ENCODE assay signal across 8 mouse cellular contexts in genomic region chr11:97314751-97315503, GRCm38 (mm10). TPM values are rescaled to one million over a fixed set of nuclear protein-coding genes. Genes with fewer than 3 reads are reported as not detected.
DNase-seq lines count a peak whose midpoint lies in the region; ATAC-seq and TF ChIP-seq lines count a peak whose summit lies in the region.

No protein-coding gene starts in this region.

- 0 out of 2 replicates have a peak overlapping the region, but pooled peaks have one; percentile 11 for H3K4me3 ChIP-seq in kidney, postnatal 0 days (replicated peaks; ENCODE audit: low read depth, low read length)
- peak overlapping the region; percentile 46 for H3K4me3 ChIP-seq in embryonic facial prominence, embryonic 12.5 days
- peak overlapping the region; percentile 6; the same call in 1 of the 2 replicates for H3K4me3 ChIP-seq in intestine, embryonic 16.5 days (ENCODE audit: low read length)

- peak overlapping the region; percentile 46 for H3K4me2 ChIP-seq in kidney, postnatal 0 days (ENCODE audit: low read length)
- peak overlapping the region; percentile 18; the same call in 1 of the 2 replicates for H3K4me2 ChIP-seq in embryonic facial prominence, embryonic 12.5 days (replicated peaks)
- H3K4me2 ChIP-seq in intestine, embryonic 16.5 days (ENCODE audit: low read depth, low read length): peak overlapping the region; percentile 35

- H3K9ac ChIP-seq in kidney, postnatal 0 days (ENCODE audit: low read depth, low read length): no peak overlapping the region
- H3K9ac ChIP-seq in embryonic facial prominence, embryonic 12.5 days: no peak overlapping the region
- H3K9ac ChIP-seq in intestine, embryonic 16.5 days (ENCODE audit: low read depth, low read length): no peak overlapping the region; the same call in 1 of the 2 replicates

- no peaks in the 10 kb centered on the region for H3K9me3 ChIP-seq in kidney, postnatal 0 days (replicated peaks; ENCODE audit: low read length)
- H3K9me3 ChIP-seq in embryonic facial prominence, embryonic 12.5 days: no peaks in the 10 kb centered on the region
- H3K9me3 ChIP-seq in intestine, embryonic 16.5 days (ENCODE audit: control insufficient read depth, low read length): no peaks in the 10 kb centered on the region

- no peaks in the 10 kb centered on the region for H3K36me3 ChIP-seq in kidney, postnatal 0 days (ENCODE audit: insufficient read depth, low read length)
- no peaks in the 10 kb centered on the region for H3K36me3 ChIP-seq in embryonic facial prominence, embryonic 12.5 days
- H3K36me3 ChIP-seq in intestine, embryonic 16.5 days (ENCODE audit: control insufficient read depth, insufficient read depth, low read length): no peaks in the 10 kb centered on the region

- WGBS in kidney, postnatal 0 days: 50% methylated on average over 8 of the region's 8 CpGs
- WGBS in embryonic facial prominence, embryonic 12.5 days: 45% methylated on average over 8 of the region's 8 CpGs
- 45% methylated on average over 8 of the region's 8 CpGs for WGBS in intestine, embryonic 16.5 days

- H3K27ac ChIP-seq in kidney, postnatal 0 days: peak overlapping the region; percentile 51; the same call in 1 of the 2 replicates
- peak overlapping the region; percentile 61 for H3K27ac ChIP-seq in embryonic facial prominence, embryonic 12.5 days
- H3K27ac ChIP-seq in intestine, embryonic 16.5 days (ENCODE audit: low read length): 0 out of 2 replicates have a peak overlapping the region, but pooled peaks have one; percentile 6

- TF ChIP-seq CTCF in kidney, postnatal 0 days (IDR thresholded peaks at IDR 0.05; ENCODE audit: low read depth): no peak

- H3K27me3 ChIP-seq in kidney, postnatal 0 days (ENCODE audit: insufficient read depth, low read length): no peaks in the 10 kb centered on the region
- no peaks in the 10 kb centered on the region for H3K27me3 ChIP-seq in embryonic facial prominence, embryonic 12.5 days
- H3K27me3 ChIP-seq in intestine, embryonic 16.5 days (replicated peaks; ENCODE audit: control insufficient read depth, insufficient read depth, low read length): no peaks in the 10 kb centered on the region

- no peak for ATAC-seq in kidney, postnatal 0 days (replicated peaks; ENCODE audit: low FRiP score, low read depth)
- ATAC-seq in embryonic facial prominence, embryonic 12.5 days (ENCODE audit: insufficient number of reproducible peaks, insufficient read depth, low FRiP score, low TSS enrichment): no peak
- no peak; the same call in 1 of the 2 replicates for ATAC-seq in intestine, embryonic 16.5 days

- no peak for DNase-seq in kidney, postnatal 0 days (ENCODE audit: low spot score)
- DNase-seq in kidney, adult 18-20 months: no peak
- DNase-seq in naive thymus-derived CD4-positive, alpha-beta T cell, adult 2 months (ENCODE audit: low read depth): peak; percentile 33
- no peak for DNase-seq in ovary, postnatal 36 days (ENCODE audit: low spot score)
- DNase-seq in right cerebral cortex, adult 2 months (ENCODE audit: low spot score in 2 of 2): no peak
- no peak for DNase-seq in thymus, postnatal 25 days

- H3K4me1 ChIP-seq in kidney, postnatal 0 days (replicated peaks; ENCODE audit: insufficient read depth, low read length): no peaks in the 10 kb centered on the region
- H3K4me1 ChIP-seq in embryonic facial prominence, embryonic 12.5 days: peaks cover 13% of the 10 kb centered on the region
- H3K4me1 ChIP-seq in intestine, embryonic 16.5 days (ENCODE audit: control insufficient read depth, insufficient read depth, low read length): peaks cover 13% of the 10 kb centered on the region

RNA-seq across cellular contexts. Expression of gene Mrpl45, which starts 0.6 kb away (rescaled TPM):
- polyA plus RNA-seq in kidney, postnatal 0 days (2015; fragmentation: Nextera tagmentation; extraction: Ambion mirVana): 54.3 and 56.9 TPM in 2 replicates
- polyA plus RNA-seq in embryonic facial prominence, embryonic 12.5 days (2016; fragmentation: Nextera tagmentation; extraction: Ambion mirVana): 45.0 and 51.4 TPM in 2 replicates
- polyA plus RNA-seq in intestine, embryonic 16.5 days (2015; fragmentation: Nextera tagmentation; extraction: Ambion mirVana): 65.0 and 65.4 TPM in 2 replicates

RNA-seq across cellular contexts. Expression of gene Npepps, which starts 34.5 kb away (rescaled TPM):
- polyA plus RNA-seq in kidney, postnatal 0 days (2015; fragmentation: Nextera tagmentation; extraction: Ambion mirVana): 46.5 TPM in 2 replicates
- 99.8 and 103 TPM in 2 replicates for polyA plus RNA-seq in embryonic facial prominence, embryonic 12.5 days (2016; fragmentation: Nextera tagmentation; extraction: Ambion mirVana)
- polyA plus RNA-seq in intestine, embryonic 16.5 days (2015; fragmentation: Nextera tagmentation; extraction: Ambion mirVana): 95.7 and 101 TPM in 2 replicates

RNA-seq across cellular contexts. Expression of gene Gpr179, which starts 37.0 kb away (rescaled TPM):
- polyA plus RNA-seq in kidney, postnatal 0 days (2015; fragmentation: Nextera tagmentation; extraction: Ambion mirVana): 0.05 and 0.06 TPM in 2 replicates
- 0.15 TPM in 2 replicates for polyA plus RNA-seq in embryonic facial prominence, embryonic 12.5 days (2016; fragmentation: Nextera tagmentation; extraction: Ambion mirVana)
- 0.11 and 0.13 TPM in 2 replicates for polyA plus RNA-seq in intestine, embryonic 16.5 days (2015; fragmentation: Nextera tagmentation; extraction: Ambion mirVana)

RNA-seq across cellular contexts. Expression of gene Socs7, which starts 47.4 kb away (rescaled TPM):
- polyA plus RNA-seq in kidney, postnatal 0 days (2015; fragmentation: Nextera tagmentation; extraction: Ambion mirVana): 2.4 and 2.6 TPM in 2 replicates
- polyA plus RNA-seq in embryonic facial prominence, embryonic 12.5 days (2016; fragmentation: Nextera tagmentation; extraction: Ambion mirVana): 5.5 and 6.1 TPM in 2 replicates
- polyA plus RNA-seq in intestine, embryonic 16.5 days (2015; fragmentation: Nextera tagmentation; extraction: Ambion mirVana): 1.8 and 2.1 TPM in 2 replicates

Comparison
In these comparisons a context has a peak if more than half of its experiments do, and no peak if none do; other contexts are left out.
1. H3K27ac ChIP-seq: peak in every context shown above with its lines; median percentile 61 in embryonic facial prominence, embryonic 12.5 days; 51 in kidney, postnatal 0 days; 6 in intestine, embryonic 16.5 days.